Mouse (Mus musculus): ENCODE results near the gene Trip12. TPM values are rescaled to one million over a fixed set of nuclear protein-coding genes. Genes with fewer than 3 reads are reported as not detected.

Gene Trip12
- polyA plus RNA-seq, 1 experiment from 2014 or later: 59.3 TPM

Small RNA genes lying within 50 kb of the gene (microRNA-seq; reads per million reads assigned to microRNA genes)
- gene Mir5126: 1.4 reads per million

Other genes starting within 250 kb of the Trip12 start
- gene Dner, start 144.3 kb downstream of the Trip12 start, polyA plus RNA-seq (2015; fragmentation: Nextera tagmentation; extraction: Ambion mirVana): 1.2 and 2.5 TPM in 2 replicates
- gene Fbxo36, start 675 bp downstream of the Trip12 start, polyA plus RNA-seq (2015; fragmentation: Nextera tagmentation; extraction: Ambion mirVana): 25.7 and 26.7 TPM in 2 replicates
- gene Slc16a14, start 94.6 kb upstream of the Trip12 start, polyA plus RNA-seq (2015; fragmentation: Nextera tagmentation; extraction: Ambion mirVana): 0.21 and 0.33 TPM in 2 replicates

All from lung, embryonic 16.5 days (tissue).